Mouse (Mus musculus) liver, embryonic 13.5 days (tissue): ENCODE measurements around the gene Sit1. TPM values are rescaled to one million over a fixed set of nuclear protein-coding genes. Genes with fewer than 3 reads are reported as not detected.
A peak's percentile ranks its signal among the peaks of the same experiment; 100 is the strongest.

Experiments used
- ATAC-seq: fragments of 200-750 bp; cut with Nextera tagmentation; 2 replicates; pipeline ENCODE4 v1.8.0; 2017; ENCODE audit warnings: low read depth, mild to moderate bottlenecking, moderate number of reproducible peaks, moderate library complexity
- DNase-seq: peaks from one replicate; pipeline ENCODE4 v3.0.0; 2022
- H3K27ac ChIP-seq: fragments of 300-500 bp; sonication (generic); 2 replicates; pipeline ENCODE4 v1.5.1; 2015; ENCODE audit warnings: moderate library complexity, mild to moderate bottlenecking, inconsistent platforms
- H3K27me3 ChIP-seq: fragments of 300-500 bp; sonication (generic); 2 replicates; pipeline ENCODE4 v1.6.1; 2015; ENCODE audit warnings: mild to moderate bottlenecking, inconsistent platforms
- H3K36me3 ChIP-seq: fragments of 300-500 bp; sonication (generic); 2 replicates; pipeline ENCODE4 v1.6.1; 2015; ENCODE audit warnings: mild to moderate bottlenecking, inconsistent platforms
- H3K4me1 ChIP-seq: fragments of 300-500 bp; sonication (generic); replicated peaks from 2 replicates; pipeline ENCODE4 v1.6.1; 2015; ENCODE audit warnings: inconsistent platforms
- H3K4me2 ChIP-seq: fragments of 300-500 bp; sonication (generic); 2 replicates; pipeline ENCODE4 v1.6.1; 2015; ENCODE audit warnings: inconsistent platforms, mild to moderate bottlenecking, moderate library complexity
- H3K4me3 ChIP-seq: fragments of 300-500 bp; sonication (generic); replicated peaks from 2 replicates; pipeline ENCODE4 v1.5.1; 2015; ENCODE audit warnings: mild to moderate bottlenecking, inconsistent platforms
- H3K9ac ChIP-seq: fragments of 300-500 bp; sonication (generic); 2 replicates; pipeline ENCODE4 v1.6.1; 2015; ENCODE audit warnings: mild to moderate bottlenecking, inconsistent platforms
- H3K9me3 ChIP-seq: fragments of 300-500 bp; sonication (generic); replicated peaks from 2 replicates; pipeline ENCODE4 v1.6.1; 2016; ENCODE audit warnings: inconsistent platforms
- WGBS: fragments of 180-500 bp; shearing (Covaris S2); methylation state at CpG from one replicate; pipeline ENCODE4 v1.1.7; 2015; ENCODE audit not compliant: insufficient replicate concordance; 5-methylcytosine and 5-hydroxymethylcytosine counted together
- polyA plus RNA-seq: library from polyadenylated mRNA; unstranded; fragments of >200 nt; fragmentation: Nextera tagmentation; extraction: Ambion mirVana; gene quantifications from 2 replicates; pipeline ENCODE4 v1.2.1, GENCODE M21; 2015

The Sit1 gene
- polyA plus RNA-seq, 1 experiment from 2014 or later: not detected

- H3K27ac ChIP-seq: no peak overlapping the region
- ATAC-seq (no peak), DNase-seq (no peak)
- no peaks in the 10 kb centered on the region for H3K4me1 ChIP-seq
- no peak overlapping the region for H3K4me3 ChIP-seq
- H3K36me3 ChIP-seq: no peaks in the 10 kb centered on the region
- no peaks in the 10 kb centered on the region for H3K9me3 ChIP-seq
- no peaks in the 10 kb centered on the region for H3K27me3 ChIP-seq
- no peak overlapping the region for H3K4me2 ChIP-seq
- H3K9ac ChIP-seq: no peak overlapping the region
- WGBS: 74% methylated on average over 7 of the region's 7 CpGs
Measured at GRCm38 (mm10) chr4:43466872-43467271, 16.7 kb downstream of the Sit1 start.

DNA sequence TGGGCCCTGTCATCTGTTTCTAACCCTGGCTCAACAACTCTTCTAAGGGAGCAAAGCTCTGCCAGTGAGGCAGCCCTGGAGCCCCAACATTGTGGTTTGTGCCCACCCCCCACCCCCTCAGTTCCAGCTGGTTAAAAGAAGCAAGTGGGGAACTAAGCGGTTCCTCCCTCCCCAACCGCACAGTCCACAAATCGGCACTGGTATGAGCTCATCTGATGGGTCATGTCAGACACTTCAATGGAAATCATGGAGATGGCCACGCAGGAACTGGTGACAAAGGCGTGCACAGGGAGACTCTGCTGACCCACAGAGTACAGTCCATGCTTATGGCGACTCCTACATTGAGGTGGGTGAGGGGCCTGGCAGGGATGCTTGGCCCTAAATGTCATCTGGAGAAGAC lies 17.6 kb downstream of the Sit1 start:
- no peak overlapping the region for H3K27ac ChIP-seq
- no peak overlapping the region for H3K4me2 ChIP-seq
- DNase-seq (no peak), ATAC-seq (no peak)
- no peak overlapping the region for H3K9ac ChIP-seq
- no peaks in the 10 kb centered on the region for H3K9me3 ChIP-seq
- no peaks in the 10 kb centered on the region for H3K36me3 ChIP-seq
- WGBS: 59% methylated on average over 6 of the region's 6 CpGs
- no peaks in the 10 kb centered on the region for H3K4me1 ChIP-seq
- H3K4me3 ChIP-seq: no peak overlapping the region
- H3K27me3 ChIP-seq: no peaks in the 10 kb centered on the region

- DNase-seq (no peak), ATAC-seq (no peak)
Measured at GRCm38 (mm10) chr4:43463102-43463501, 20.4 kb downstream of the Sit1 start.

GRCm38 (mm10) chr4:43457124-43457523 lies 26.4 kb downstream of the Sit1 start:
- Histone ChIP-seq H3K9ac (no peak overlapping the region), H3K4me1 (no peaks in the 10 kb centered on the region), H3K36me3 (no peaks in the 10 kb centered on the region), H3K9me3 (no peaks in the 10 kb centered on the region), H3K4me2 (no peak overlapping the region), H3K27ac (no peak overlapping the region), H3K27me3 (peaks cover 34% of the 10 kb centered on the region), H3K4me3 (no peak overlapping the region)
- 33% methylated on average over 8 of the region's 8 CpGs for WGBS
- DNase-seq: no peak
- no peak for ATAC-seq

More at GRCm38 (mm10) chr4:43463102-43463501, 20.4 kb downstream of the Sit1 start:
- 59% methylated on average over 5 of the region's 5 CpGs for WGBS
- no peak overlapping the region for H3K4me3 ChIP-seq
- no peaks in the 10 kb centered on the region for H3K9me3 ChIP-seq
- H3K4me2 ChIP-seq: no peak overlapping the region
- H3K27me3 ChIP-seq: no peaks in the 10 kb centered on the region
- no peaks in the 10 kb centered on the region for H3K36me3 ChIP-seq
- no peak overlapping the region for H3K9ac ChIP-seq
- no peaks in the 10 kb centered on the region for H3K4me1 ChIP-seq
- H3K27ac ChIP-seq: no peak overlapping the region

DNA sequence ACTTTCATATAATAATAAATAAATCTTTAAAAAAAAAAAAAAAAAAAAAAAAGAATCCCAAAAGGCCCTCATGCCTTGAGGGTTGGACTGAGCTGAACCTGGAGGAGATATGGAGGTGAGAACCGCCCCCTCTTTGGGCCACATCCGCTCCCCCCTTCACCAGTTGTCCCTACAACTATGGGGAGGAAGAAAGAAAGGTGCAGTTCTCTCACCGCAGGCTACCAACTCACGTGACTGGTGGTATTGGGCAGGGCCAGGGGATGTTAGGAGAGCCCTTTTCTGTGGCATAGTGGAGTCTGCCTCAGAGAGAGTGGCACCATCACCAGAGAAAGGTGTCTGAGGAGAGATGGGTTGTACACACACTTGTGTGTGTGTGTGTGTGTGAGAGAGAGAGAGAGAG lies 27.1 kb downstream of the Sit1 start:
- DNase-seq (no peak), ATAC-seq (no peak)
- Histone ChIP-seq H3K4me3 (no peak overlapping the region), H3K9me3 (no peaks in the 10 kb centered on the region), H3K4me1 (no peaks in the 10 kb centered on the region), H3K4me2 (no peak overlapping the region), H3K9ac (no peak overlapping the region), H3K36me3 (no peaks in the 10 kb centered on the region), H3K27me3 (peaks cover 40% of the 10 kb centered on the region), H3K27ac (no peak overlapping the region)
- WGBS: 15% methylated on average over 4 of the region's 4 CpGs

DNA sequence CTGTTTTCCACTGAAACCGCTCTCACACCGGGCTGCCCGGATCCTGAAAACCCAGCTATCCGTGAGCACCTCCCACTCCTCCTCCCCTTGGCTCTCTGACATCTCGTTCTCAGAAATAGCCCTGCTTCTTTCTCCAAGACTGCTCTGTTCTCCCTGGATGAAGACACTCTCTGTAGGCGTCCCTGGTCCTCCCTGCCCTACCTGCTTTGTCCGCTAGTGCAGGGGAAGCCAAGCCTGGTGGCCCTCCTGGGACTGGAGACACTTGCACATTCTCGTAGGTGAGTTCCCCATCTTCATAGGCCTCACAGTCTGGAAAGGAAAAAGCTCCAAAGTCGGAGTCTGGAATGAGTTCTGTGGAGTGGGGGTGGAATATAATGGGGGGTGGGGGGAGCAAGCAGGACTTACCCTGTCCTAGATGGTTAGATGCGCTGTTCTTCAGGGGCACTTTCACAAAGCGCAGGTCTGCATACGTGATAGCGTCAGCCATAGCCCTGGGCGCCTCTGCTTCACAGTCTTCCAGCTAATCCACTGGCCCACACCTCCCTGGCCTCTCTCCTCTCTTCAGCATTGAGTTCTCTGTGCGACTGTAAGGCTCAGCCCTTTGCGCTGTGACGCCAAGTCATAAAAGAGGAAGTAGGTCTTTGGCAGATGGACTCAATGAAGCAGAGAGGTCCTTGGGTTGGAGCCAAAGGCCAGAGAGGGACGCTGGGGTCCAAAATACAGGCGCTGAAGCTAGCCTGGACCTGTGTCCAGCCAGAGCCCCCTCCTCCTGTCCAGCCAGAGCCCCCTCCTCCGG lies 29.3 kb downstream of the Sit1 start, which contains the start of gene Cd72:
Cd72 (minus strand) TSS at position 588 of the 796 bp plus-strand sequence.
- H3K4me2 ChIP-seq: peak within 1 kb of the TSS; percentile 19
- peaks cover 45% of the 10 kb centered on the region for H3K27me3 ChIP-seq
- no peak within 1 kb of the TSS; the same call in 1 of the 2 replicates for H3K4me3 ChIP-seq
- no peak within 1 kb of the TSS for H3K27ac ChIP-seq
- H3K9ac ChIP-seq: no peak within 1 kb of the TSS
- DNase-seq (no peak), ATAC-seq (no peak)
- 14% methylated on average over 20 of the region's 20 CpGs for WGBS
- H3K4me1 ChIP-seq: no peaks in the 10 kb centered on the region
- H3K9me3 ChIP-seq: no peaks in the 10 kb centered on the region
- no peaks in the 10 kb centered on the region for H3K36me3 ChIP-seq

DNA sequence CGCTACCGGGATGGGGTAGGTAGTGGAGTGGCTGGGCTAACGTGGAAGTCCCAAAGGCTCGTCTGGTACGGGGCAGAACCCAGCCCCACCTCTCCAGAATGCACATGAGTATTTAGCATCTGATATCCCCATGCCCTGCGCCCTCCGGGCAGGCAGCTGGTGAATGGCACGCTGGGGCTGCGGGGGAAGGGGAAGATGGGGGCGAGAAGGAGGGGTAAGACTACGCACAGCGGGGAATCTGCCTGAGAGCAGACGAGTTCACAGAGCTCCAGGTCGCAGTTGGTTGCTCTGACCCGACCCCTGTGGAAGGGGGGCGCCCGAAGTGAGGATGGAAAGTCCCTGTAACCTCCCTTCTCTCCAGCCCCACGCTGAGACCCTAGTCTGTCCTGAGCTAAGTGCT lies 30.1 kb downstream of the Sit1 start:
- 0% methylated on average over 18 of the region's 18 CpGs for WGBS
- Histone ChIP-seq H3K9me3 (no peaks in the 10 kb centered on the region), H3K27ac (no peak overlapping the region), H3K4me2 (peak overlapping the region; percentile 19), H3K4me1 (no peaks in the 10 kb centered on the region), H3K4me3 (no peak overlapping the region; the same call in 1 of the 2 replicates), H3K36me3 (no peaks in the 10 kb centered on the region), H3K9ac (no peak overlapping the region), H3K27me3 (peaks cover 45% of the 10 kb centered on the region)
- DNase-seq: no peak
- no peak for ATAC-seq

DNA sequence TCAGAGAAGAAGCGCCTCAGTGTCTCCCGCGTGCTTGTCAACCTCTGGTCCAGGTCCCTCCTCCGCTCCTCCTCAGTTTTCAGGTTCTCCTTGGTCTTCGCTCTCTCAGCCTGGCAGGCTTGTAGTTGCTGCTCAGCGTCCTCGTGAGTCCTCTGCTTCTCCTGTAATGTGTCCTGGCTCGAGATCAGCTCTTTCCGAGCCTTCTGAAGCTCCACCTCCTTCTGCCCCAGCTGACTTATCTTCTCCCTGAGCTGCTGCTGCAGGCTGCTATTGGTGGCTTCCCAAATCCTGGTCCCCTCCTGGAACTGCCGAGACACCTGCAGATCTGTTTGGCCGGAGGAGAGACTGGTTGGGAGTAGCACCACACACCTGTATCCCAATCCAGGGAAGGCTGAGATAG lies 31.2 kb downstream of the Sit1 start:
- no peak for DNase-seq
- Histone ChIP-seq H3K4me2 (no peak overlapping the region), H3K27me3 (peaks cover 45% of the 10 kb centered on the region)

DNA sequence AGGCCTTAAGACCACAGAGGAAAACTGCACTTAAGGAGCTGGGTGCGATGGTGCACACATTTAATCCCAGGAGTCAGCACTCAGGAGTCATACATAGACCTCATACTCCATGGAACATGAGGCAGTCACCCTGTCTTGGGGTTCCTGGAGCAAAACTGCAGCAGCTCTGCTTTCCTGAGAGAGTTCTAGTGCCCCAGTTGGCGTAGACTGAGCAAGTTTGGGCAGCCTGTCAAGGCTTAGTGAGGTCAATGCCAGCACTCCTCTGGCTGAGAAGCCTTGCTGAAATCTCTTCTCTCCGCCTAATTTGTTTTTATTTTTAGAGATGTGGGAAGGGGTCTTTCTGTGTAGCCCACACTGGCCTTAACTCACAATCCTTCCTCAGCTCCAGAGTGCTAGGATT lies 35.0 kb downstream of the Sit1 start:
- H3K9me3 ChIP-seq: no peaks in the 10 kb centered on the region
- WGBS: 67% methylated on average over 3 of the region's 3 CpGs
- H3K4me2 ChIP-seq: no peak overlapping the region
- no peak overlapping the region for H3K27ac ChIP-seq
- no peak for DNase-seq
- no peak overlapping the region for H3K4me3 ChIP-seq
- H3K9ac ChIP-seq: no peak overlapping the region
- H3K27me3 ChIP-seq: peaks cover 43% of the 10 kb centered on the region
- peaks cover 20% of the 10 kb centered on the region for H3K36me3 ChIP-seq
- no peak for ATAC-seq
- peaks cover 5% of the 10 kb centered on the region for H3K4me1 ChIP-seq

More for the DNA sequence above, 31.2 kb downstream of the Sit1 start:
- 37% methylated on average over 11 of the region's 11 CpGs for WGBS
- Histone ChIP-seq H3K9me3 (no peaks in the 10 kb centered on the region), H3K4me1 (no peaks in the 10 kb centered on the region), H3K27ac (no peak overlapping the region), H3K4me3 (no peak overlapping the region), H3K9ac (no peak overlapping the region), H3K36me3 (peaks cover 4% of the 10 kb centered on the region; the same call in 1 of the 2 replicates)
- ATAC-seq: no peak

GRCm38 (mm10) chr4:43447251-43447650 lies 36.3 kb downstream of the Sit1 start:
- 84% methylated on average over 13 of the region's 13 CpGs for WGBS
- no peak overlapping the region for H3K4me2 ChIP-seq
- H3K4me1 ChIP-seq: peaks cover 18% of the 10 kb centered on the region
- H3K4me3 ChIP-seq: no peak overlapping the region
- no peak overlapping the region for H3K27ac ChIP-seq
- DNase-seq: no peak
- H3K27me3 ChIP-seq: peaks cover 39% of the 10 kb centered on the region
- H3K9me3 ChIP-seq: no peaks in the 10 kb centered on the region
- no peak for ATAC-seq
- H3K36me3 ChIP-seq: peaks cover 20% of the 10 kb centered on the region
- no peak overlapping the region for H3K9ac ChIP-seq

- no peak; the same call in 1 of the 2 replicates for ATAC-seq
- Histone ChIP-seq H3K27me3 (peaks cover 28% of the 10 kb centered on the region), H3K4me2 (peak overlapping the region; percentile 98), H3K27ac (no peak overlapping the region), H3K4me3 (peak overlapping the region; percentile 74), H3K36me3 (peaks cover 20% of the 10 kb centered on the region), H3K9ac (peak overlapping the region; percentile 79), H3K9me3 (no peaks in the 10 kb centered on the region), H3K4me1 (peaks cover 19% of the 10 kb centered on the region)
- 4% methylated on average over 28 of the region's 28 CpGs for WGBS
- DNase-seq: no peak
Measured at GRCm38 (mm10) chr4:43443511-43443910, 40.0 kb downstream of the Sit1 start.
